In genomic region chr2:109963591-109964258, GRCm38 (mm10) we compare ENCODE assay signal across 17 mouse cellular contexts.
"Had no signal": no experiment of that assay in that cellular context is flagged by ENCODE, and none has a peak within 500 bp of the region (broad histone marks: within the 10 kb centered on the region; RNA-seq: fewer than 3 reads in every experiment).

No protein-coding gene starts in this region.

- H3K36me3 ChIP-seq: lung, embryonic 15.5 days; midbrain, embryonic 13.5 days; midbrain, embryonic 15.5 days; neural tube, embryonic 12.5 days; stomach, embryonic 15.5 days had no signal

- H3K4me2 ChIP-seq: lung, embryonic 15.5 days; midbrain, embryonic 11.5 days; midbrain, embryonic 13.5 days; midbrain, embryonic 15.5 days; neural tube, embryonic 12.5 days; stomach, embryonic 15.5 days had no signal

- H3K27ac ChIP-seq: lung, embryonic 15.5 days; macrophage; midbrain, embryonic 13.5 days; midbrain, embryonic 15.5 days; neural tube, embryonic 12.5 days; stomach, embryonic 15.5 days; stomach, postnatal 0 days had no signal

- ATAC-seq: lung, postnatal 0 days; midbrain, embryonic 13.5 days; midbrain, embryonic 15.5 days had no signal

- DNase-seq: lung, adult 2 months; lung, postnatal 14 days; lung, postnatal 36 days; right cerebral cortex, postnatal 14 days; thymus, adult 2 months; thymus, postnatal 25 days; thymus, postnatal 4 days had no signal

- H3K9me3 ChIP-seq: lung, embryonic 15.5 days; megakaryocyte, embryonic 14.5 days; midbrain, embryonic 13.5 days; midbrain, embryonic 15.5 days; neural tube, embryonic 12.5 days; stomach, embryonic 15.5 days had no signal

- H3K4me3 ChIP-seq: lung, embryonic 15.5 days; megakaryocyte, embryonic 14.5 days; midbrain, embryonic 13.5 days; midbrain, embryonic 15.5 days; neural tube, embryonic 12.5 days; stomach, embryonic 15.5 days had no signal

- H3K27me3 ChIP-seq: lung, embryonic 15.5 days; megakaryocyte, embryonic 14.5 days; midbrain, embryonic 13.5 days; midbrain, embryonic 15.5 days; neural tube, embryonic 12.5 days; stomach, embryonic 15.5 days had no signal

- H3K9ac ChIP-seq: lung, embryonic 15.5 days; midbrain, embryonic 13.5 days; midbrain, embryonic 15.5 days; neural tube, embryonic 12.5 days; stomach, embryonic 15.5 days had no signal
